Mouse (Mus musculus) layer of hippocampus, adult 2 months (tissue): ENCODE data around the gene Zfp239. TPM values are rescaled to one million over a fixed set of nuclear protein-coding genes. Genes with fewer than 3 reads are reported as not detected.

ENCODE experiments used
- DNase-seq, 2 experiments: peaks; one replicate each; pipeline ENCODE4 v3.0.0; 2022; ENCODE audit warnings: low spot score in 2 of 2
- H3K27ac ChIP-seq: fragments of 200-600 bp; 2 replicates; pipeline ENCODE4 v1.8.1; 2022
- H3K4me3 ChIP-seq: fragments of 200-600 bp; 2 replicates; pipeline ENCODE4 v1.8.1; 2022; ENCODE audit warnings: mild to moderate bottlenecking
- CTCF ChIP-seq: fragments of 200-600 bp; conservative IDR thresholded peaks from 2 replicates; pipeline ENCODE4 v1.8.1; 2022; ENCODE audit warnings: antibody characterized with exemption, mild to moderate bottlenecking, moderate library complexity
- total RNA-seq, 2 experiments: library from RNA; stranded (reverse); gene quantifications; 2 replicates each; pipeline ENCODE4 v1.2.3; 2021

Zfp239 gene
- total RNA-seq, 2 experiments from 2014 or later: 35.9 to 38.4 TPM

DNA sequence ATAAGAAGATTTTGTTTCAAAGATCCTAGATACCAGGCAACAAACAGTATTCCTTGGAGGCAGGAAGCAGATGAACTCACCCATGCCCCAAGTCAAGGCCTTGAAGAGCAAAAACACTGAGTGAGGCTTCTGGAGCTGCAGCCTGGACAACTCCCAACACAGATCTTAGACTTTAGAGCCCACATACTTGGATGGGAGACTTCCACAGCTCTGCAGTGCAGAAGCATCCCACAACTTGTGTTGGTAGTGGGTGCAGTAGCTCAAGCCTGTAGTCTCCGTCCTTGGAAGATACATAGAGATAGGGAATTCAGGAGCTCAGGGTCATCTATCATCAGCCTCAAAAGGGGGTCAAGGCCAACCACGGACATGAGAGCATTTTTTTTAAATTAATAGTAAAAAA is 24.0 kb downstream of the Zfp239 start:
- no peak for DNase-seq
- H3K4me3 ChIP-seq: no peak overlapping the region

DNA sequence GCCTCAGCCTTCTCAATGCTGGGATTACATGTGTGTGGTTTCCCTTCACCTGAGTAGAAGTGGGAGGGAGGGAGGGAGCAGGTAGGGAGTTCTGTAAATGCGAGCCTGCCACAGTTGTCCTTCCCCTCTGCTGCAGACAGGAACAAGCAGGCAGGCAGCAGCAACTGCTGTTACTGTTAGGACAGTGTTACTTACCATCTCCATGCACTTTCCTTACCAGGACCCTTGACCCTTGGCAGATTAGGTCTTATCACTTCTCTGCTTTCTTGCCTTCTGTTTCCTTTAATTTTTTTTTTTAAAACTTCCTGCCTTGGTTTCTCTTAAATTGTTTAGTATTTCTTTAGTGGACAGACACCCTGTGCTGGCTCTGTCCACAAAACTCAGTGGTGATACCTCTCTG is 26.1 kb downstream of the Zfp239 start:
- H3K27ac ChIP-seq: no peak overlapping the region
- no peak for TF ChIP-seq CTCF
- DNase-seq: no peak
- H3K4me3 ChIP-seq: no peak overlapping the region

More for the DNA sequence above, 24.0 kb downstream of the Zfp239 start:
- no peak overlapping the region for H3K27ac ChIP-seq
- no peak for TF ChIP-seq CTCF

- TF ChIP-seq CTCF: no peak
- Histone ChIP-seq H3K4me3 (no peak overlapping the region), H3K27ac (no peak overlapping the region)
- no peak for DNase-seq
Measured at GRCm38 (mm10) chr6:117888642-117889096, 26.8 kb downstream of the Zfp239 start.

GRCm38 (mm10) chr6:117890257-117890656 is 28.4 kb downstream of the Zfp239 start:
- Histone ChIP-seq H3K27ac (no peak overlapping the region), H3K4me3 (no peak overlapping the region)
- TF ChIP-seq CTCF: no peak
- no peak for DNase-seq

- DNase-seq: no peak
- TF ChIP-seq CTCF: no peak; the same call in 1 of the 2 replicates
- Histone ChIP-seq H3K4me3 (no peak overlapping the region), H3K27ac (no peak overlapping the region)
Measured at GRCm38 (mm10) chr6:117891369-117892160, 29.7 kb downstream of the Zfp239 start.

- no peak for TF ChIP-seq CTCF
- Histone ChIP-seq H3K27ac (no peak overlapping the region), H3K4me3 (no peak overlapping the region)
- DNase-seq: no peak
Measured at GRCm38 (mm10) chr6:117892386-117892785, 30.5 kb downstream of the Zfp239 start.

DNA sequence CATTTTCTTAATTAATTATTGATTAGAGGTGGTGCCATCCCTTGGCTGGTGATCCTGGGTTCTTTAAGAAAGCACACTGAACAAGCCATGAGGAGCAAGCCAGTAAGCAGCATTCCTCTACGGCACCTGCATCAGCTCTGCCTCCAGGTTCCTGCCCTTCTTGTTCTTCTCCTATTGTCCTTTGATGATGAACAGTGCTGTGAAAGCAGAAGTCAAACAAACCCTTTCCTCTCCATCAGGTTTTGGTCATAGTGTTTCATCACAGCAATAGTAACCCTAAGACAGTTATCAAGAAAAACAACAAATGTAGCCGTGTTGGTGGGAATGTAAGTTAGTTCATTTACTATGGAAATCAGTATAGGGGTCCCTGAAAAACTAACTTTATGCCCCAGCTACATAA is 31.5 kb downstream of the Zfp239 start:
- DNase-seq: no peak
- TF ChIP-seq CTCF: no peak
- Histone ChIP-seq H3K4me3 (no peak overlapping the region), H3K27ac (no peak overlapping the region)

DNA sequence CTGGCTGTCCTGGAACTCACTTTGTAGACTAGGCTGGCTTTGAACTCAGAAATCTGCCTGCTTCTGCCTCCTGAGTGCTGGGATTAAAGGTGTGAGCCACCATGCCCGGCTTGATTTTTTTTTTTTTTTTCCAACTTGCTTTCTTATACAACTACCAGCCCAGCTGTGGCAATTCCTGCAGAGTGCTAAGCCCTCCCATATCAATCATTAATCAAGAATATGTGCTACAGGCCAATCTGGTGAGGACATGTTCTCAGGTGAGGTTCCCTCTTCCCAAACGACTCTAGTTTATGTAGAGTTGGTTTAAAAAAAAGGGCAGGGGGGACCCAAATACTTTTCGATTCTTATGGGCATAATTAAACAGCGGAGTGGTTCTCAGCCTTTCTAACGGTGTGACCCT is 35.9 kb downstream of the Zfp239 start:
- no peak overlapping the region for H3K27ac ChIP-seq
- H3K4me3 ChIP-seq: no peak overlapping the region
- no peak for TF ChIP-seq CTCF
- DNase-seq: no peak

DNA sequence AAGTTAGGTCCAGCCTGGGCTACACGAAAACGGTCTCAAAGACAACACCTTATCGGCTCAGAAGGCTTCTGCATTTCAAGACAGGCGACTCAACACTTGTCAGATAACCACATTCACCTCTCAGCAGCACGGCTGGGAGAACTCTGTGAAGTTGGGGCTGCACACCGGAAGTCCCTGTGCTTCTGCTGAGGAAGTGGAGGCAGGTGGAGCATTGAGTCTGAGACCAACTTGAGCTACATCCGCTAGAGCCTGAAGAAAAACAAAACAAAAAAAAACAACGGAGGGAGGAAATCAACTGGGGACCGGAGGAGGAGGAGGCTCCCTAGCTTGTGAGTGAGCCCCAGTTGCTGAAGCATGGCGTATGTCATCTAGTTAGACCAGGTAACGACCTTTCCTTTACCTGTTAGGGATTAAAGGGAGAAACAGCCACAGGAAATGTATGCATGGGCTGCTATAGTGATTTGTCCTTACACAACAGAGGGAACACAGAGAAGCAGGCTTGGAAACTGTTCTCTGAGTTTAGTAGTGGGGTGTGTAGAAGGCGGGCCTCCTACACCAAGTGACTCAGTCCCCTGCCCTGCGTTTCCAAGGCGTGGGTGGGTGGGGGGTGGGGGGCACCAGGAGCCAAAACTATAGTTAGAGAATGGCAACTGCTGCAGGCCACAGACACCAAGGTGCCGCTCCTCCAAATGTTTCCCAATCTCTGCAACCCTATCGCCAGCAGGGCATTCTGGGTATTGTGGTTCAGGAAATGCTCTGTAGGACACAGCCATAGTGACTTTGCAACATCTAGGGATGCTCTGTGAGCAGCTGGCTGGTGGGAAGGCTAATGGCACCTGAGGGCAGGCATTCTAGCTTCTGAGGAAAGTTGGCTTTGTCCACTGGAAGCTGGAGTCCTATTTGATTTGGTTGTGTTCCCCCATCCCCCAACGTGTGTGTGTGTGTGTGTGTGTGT is 38.5 kb downstream of the Zfp239 start, which contains the start of gene Hnrnpf:
TSS of gene Hnrnpf (plus strand) at position 199 of the 955 bp plus-strand sequence.
- Histone ChIP-seq H3K4me3 (no peak within 1 kb of the TSS), H3K27ac (peak within 1 kb of the TSS; percentile 81)
- TF ChIP-seq CTCF: peak; percentile 17; the same call in 1 of the 2 replicates
- peak in 1 of 2 experiments; percentile 44 for DNase-seq

DNA sequence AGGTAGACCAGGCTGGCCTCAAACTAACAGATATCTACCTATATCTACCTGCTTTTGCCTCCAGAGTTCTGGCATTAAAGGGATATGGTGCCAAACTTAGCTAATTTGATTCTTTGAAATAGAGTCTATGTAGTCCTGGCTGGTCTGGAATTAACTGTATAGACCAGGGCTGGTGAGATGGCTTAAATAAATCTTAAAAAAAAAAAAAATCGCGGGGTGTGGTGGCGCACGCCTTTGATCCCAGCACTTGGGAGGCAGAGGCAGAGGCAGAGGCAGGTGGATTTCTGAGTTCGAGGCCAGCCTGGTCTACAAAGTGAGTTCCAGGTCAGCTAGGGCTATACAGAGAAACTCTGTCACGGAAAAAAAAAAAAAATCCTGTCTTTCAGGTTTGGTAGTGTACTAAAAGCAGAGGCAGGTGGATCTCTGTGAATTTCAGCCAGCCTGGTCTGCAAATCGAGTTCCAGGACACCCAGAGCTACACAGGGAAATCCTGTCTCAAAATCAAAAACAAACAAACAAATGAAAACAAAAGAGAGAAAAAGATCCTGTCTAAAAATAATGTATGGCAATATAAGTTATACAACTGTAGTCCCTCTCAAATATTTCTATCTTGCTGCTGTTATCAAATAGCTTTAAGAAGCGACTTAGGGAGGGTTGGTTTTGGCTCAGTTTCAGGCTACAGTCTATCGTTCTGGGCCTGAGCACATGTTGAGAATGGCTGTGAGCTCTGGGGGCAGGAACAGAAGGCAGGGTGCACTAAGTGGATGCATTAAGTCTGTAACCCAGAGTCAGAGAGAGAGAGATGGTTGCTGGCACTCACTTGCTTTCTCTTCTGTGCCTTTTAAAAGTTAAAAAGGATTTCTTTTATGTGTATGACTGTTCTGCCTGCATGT is 39.9 kb downstream of the Zfp239 start:
- Histone ChIP-seq H3K4me3 (no peak overlapping the region), H3K27ac (0 out of 2 replicates have a peak overlapping the region, but pooled peaks have one; percentile 81)
- no peak for DNase-seq
- no peak for TF ChIP-seq CTCF

- no peak for TF ChIP-seq CTCF
- DNase-seq: no peak
- Histone ChIP-seq H3K27ac (no peak overlapping the region), H3K4me3 (no peak overlapping the region)
Measured at GRCm38 (mm10) chr6:117902556-117902955, 40.7 kb downstream of the Zfp239 start.

DNA sequence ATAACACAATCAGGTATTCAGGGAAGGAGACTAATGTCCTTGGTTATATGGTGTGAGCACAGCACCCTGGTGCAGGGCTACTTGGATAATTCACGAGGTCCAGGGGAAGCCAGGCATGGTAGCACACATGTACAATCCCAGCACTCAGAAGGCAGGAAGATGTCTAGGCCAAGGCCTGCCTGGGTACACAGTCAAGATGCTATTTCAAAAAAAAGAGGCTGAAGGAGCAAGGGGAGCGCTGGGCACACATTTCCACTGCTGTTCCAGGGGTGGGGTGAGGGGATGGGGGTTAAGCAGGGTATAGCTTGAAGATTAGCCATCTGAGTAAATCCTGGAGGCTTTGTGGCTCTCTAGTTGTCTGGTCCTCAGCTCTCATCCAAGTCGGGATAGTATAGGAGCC is 41.9 kb downstream of the Zfp239 start:
- no peak for DNase-seq
- Histone ChIP-seq H3K4me3 (no peak overlapping the region), H3K27ac (no peak overlapping the region)
- TF ChIP-seq CTCF: no peak
